Mouse (Mus musculus) testis, postnatal 14 days (tissue): Measurements from ENCODE around the gene Stam.
"Not testable (repeated sequence)": the region's sequence is repeated elsewhere in the genome, so short reads cannot be mapped to it uniquely, and the experiment has no call there.

Source experiments
- DNase-seq: peaks from one replicate; pipeline ENCODE4 v3.0.0; 2021; ENCODE audit warnings: low spot score

The Stam gene

GRCm38 (mm10) chr2:14192046-14192445, 118.1 kb downstream of the Stam start:
- no peak for DNase-seq

GRCm38 (mm10) chr2:14198325-14198903, 124.5 kb downstream of the Stam start:
- DNase-seq = not testable (repeated sequence)
